Comparison of ENCODE assay signal across 12 mouse cellular contexts in the genomic region with DNA sequence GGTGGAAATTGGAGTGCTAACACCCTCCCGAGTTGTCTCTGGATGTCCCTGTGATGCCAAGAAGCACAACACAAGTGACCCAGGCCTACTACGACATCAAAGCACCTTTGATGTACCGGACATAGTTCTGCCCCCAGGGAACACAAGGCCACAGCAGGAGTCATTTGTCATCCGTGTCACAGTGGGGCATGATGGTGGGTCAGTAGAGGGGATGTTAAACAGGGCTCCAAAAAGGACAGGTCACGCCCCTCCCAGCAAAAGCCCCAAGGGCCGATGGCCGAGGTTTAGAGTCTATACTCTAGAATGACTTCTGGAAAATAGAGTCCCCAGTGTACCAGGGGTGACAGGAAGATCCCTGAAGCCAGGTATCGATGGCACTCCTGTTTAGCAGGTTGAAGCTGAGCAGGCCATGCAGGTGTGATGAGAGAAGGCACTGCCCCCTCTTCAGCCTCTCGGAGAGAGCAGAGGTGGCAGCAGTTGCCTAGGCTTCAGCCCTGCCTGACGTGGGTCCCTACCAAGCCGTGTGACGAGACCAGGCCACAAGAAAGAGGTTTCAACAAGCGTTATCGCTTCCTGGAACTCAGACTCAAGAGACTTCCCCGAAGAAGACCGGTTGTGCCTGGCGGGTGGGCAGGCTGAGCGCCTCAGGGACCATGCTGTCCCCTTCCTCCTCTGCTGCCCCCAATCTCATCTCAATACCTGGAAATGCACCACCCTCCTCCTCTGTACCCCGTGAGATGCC. TPM values are rescaled to one million over a fixed set of nuclear protein-coding genes. Genes with fewer than 3 reads are reported as not detected.
DNase-seq lines count a peak whose midpoint lies in the region; ATAC-seq and TF ChIP-seq lines count a peak whose summit lies in the region.
"Had no signal": no experiment of that assay in that cellular context is flagged by ENCODE, and none has a peak within 500 bp of the region (broad histone marks: within the 10 kb centered on the region; RNA-seq: fewer than 3 reads in every experiment).

No protein-coding gene starts in this region.

- peak; percentile 65 for DNase-seq in G1E (ENCODE audit: low spot score)
- DNase-seq in spleen, adult 18-20 months = peak; percentile 31 to 42
- no peak for DNase-seq in gastrocnemius, postnatal 25 days
- DNase-seq in MN1 (ENCODE audit: low spot score) = no peak
- no peak for DNase-seq in cerebellum, postnatal 25 days

- H3K4me3 ChIP-seq in G1E (ENCODE audit: low read depth, low read length) = peak overlapping the region; percentile 63; the same call in 1 of the 2 replicates
- no peak overlapping the region for H3K4me3 ChIP-seq in liver, embryonic 12.5 days
- H3K4me3 ChIP-seq: layer of hippocampus, adult 2 months; limb, embryonic 12.5 days; midbrain, embryonic 15.5 days had no signal

- no peak overlapping the region for H3K27ac ChIP-seq in liver, embryonic 12.5 days
- H3K27ac ChIP-seq: layer of hippocampus, adult 2 months; limb, embryonic 12.5 days; midbrain, embryonic 15.5 days had no signal

- no peaks in the 10 kb centered on the region for H3K27me3 ChIP-seq in G1E (ENCODE audit: insufficient read depth, low read length)
- peaks cover 24% of the 10 kb centered on the region for H3K27me3 ChIP-seq in liver, embryonic 12.5 days (replicated peaks)
- H3K27me3 ChIP-seq: midbrain, embryonic 15.5 days had no signal

- no peaks in the 10 kb centered on the region for H3K36me3 ChIP-seq in G1E (replicated peaks)
- no peaks in the 10 kb centered on the region for H3K36me3 ChIP-seq in liver, embryonic 12.5 days
- H3K36me3 ChIP-seq: limb, embryonic 12.5 days; midbrain, embryonic 15.5 days had no signal

- no peaks in the 10 kb centered on the region for H3K9me3 ChIP-seq in G1E (replicated peaks)
- H3K9me3 ChIP-seq in liver, embryonic 12.5 days (replicated peaks) = no peaks in the 10 kb centered on the region
- H3K9me3 ChIP-seq: limb, embryonic 12.5 days; midbrain, embryonic 15.5 days had no signal

- no peak overlapping the region for H3K9ac ChIP-seq in liver, embryonic 12.5 days
- H3K9ac ChIP-seq: limb, embryonic 12.5 days; midbrain, embryonic 15.5 days had no signal

- no peak for TF ChIP-seq CTCF in G1E (IDR thresholded peaks at IDR 0.05; ENCODE audit: low read depth, low read length)

- no peak overlapping the region for H3K4me2 ChIP-seq in liver, embryonic 12.5 days
- H3K4me2 ChIP-seq: limb, embryonic 12.5 days; midbrain, embryonic 15.5 days had no signal

- H3K4me1 ChIP-seq in G1E (ENCODE audit: insufficient read depth, low read depth, low read length) = peaks cover 96% of the 10 kb centered on the region
- H3K4me1 ChIP-seq in liver, embryonic 12.5 days = peaks cover 50% of the 10 kb centered on the region
- H3K4me1 ChIP-seq: midbrain, embryonic 15.5 days had no signal

- peak; percentile 86 for ATAC-seq in CD4-positive, CD25-positive, alpha-beta regulatory T cell, adult 4 months
- peak; percentile 52 for ATAC-seq in G1E (ENCODE audit: extremely low read depth, insufficient number of reproducible peaks, low FRiP score, poor library complexity, severe bottlenecking)
- peak; percentile 60 for ATAC-seq in liver, embryonic 12.5 days
- ATAC-seq: intestine, embryonic 16.5 days; midbrain, embryonic 15.5 days had no signal

- WGBS in liver, embryonic 12.5 days (ENCODE audit: insufficient replicate concordance) = 42% methylated on average over 19 of the region's 19 CpGs

RNA-seq across cellular contexts. Expression of gene Socs1, which starts 13.4 kb away (rescaled TPM):
- 1 to 10 TPM; 2.5 to 3.9 TPM for polyA plus RNA-seq in CD4-positive, CD25-positive, alpha-beta regulatory T cell, adult 4 months (2017; shearing (Covaris generic))
- total RNA-seq in G1E (2014; fragmentation: Nextera tagmentation) (1.6 and 1.7 TPM in 2 replicates), G1E (2017) (6.2 and 7.7 TPM in 2 replicates)
- 13.0 and 18.9 TPM in 2 replicates for polyA plus RNA-seq in G1E (2012)
- 1.8 TPM in 2 replicates for polyA plus RNA-seq in liver, embryonic 12.5 days (2016; fragmentation: Nextera tagmentation; extraction: Ambion mirVana)
- 1 to 10 TPM in 1 of 2 experiments, under 1 TPM in 1; 0.51 to 2.4 TPM for total RNA-seq in gastrocnemius, postnatal 25 days (2021)

RNA-seq across cellular contexts. Expression of gene Tnp2, which starts 16.5 kb away (rescaled TPM):
- 1 to 10 TPM; 2.4 to 3.7 TPM for polyA plus RNA-seq in CD4-positive, CD25-positive, alpha-beta regulatory T cell, adult 4 months (2017; shearing (Covaris generic))
- total RNA-seq in G1E (2014; fragmentation: Nextera tagmentation) (not detected in 2 replicates), G1E (2017) (not detected in 2 replicates)
- not detected in 2 replicates for polyA plus RNA-seq in G1E (2012)
- not detected in 2 replicates for polyA plus RNA-seq in liver, embryonic 12.5 days (2016; fragmentation: Nextera tagmentation; extraction: Ambion mirVana)
- total RNA-seq in gastrocnemius, postnatal 25 days (2021) = not detected
- total RNA-seq: layer of hippocampus, adult 2 months had no signal
- polyA plus RNA-seq: embryonic facial prominence, embryonic 11.5 days; intestine, embryonic 16.5 days; limb, embryonic 12.5 days; midbrain, embryonic 15.5 days had no signal

RNA-seq across cellular contexts. Expression of gene Prm3, which starts 18.8 kb away (rescaled TPM):
- not detected for polyA plus RNA-seq in CD4-positive, CD25-positive, alpha-beta regulatory T cell, adult 4 months (2017; shearing (Covaris generic))
- not detected in 2 replicates for total RNA-seq in G1E (2014; fragmentation: Nextera tagmentation)
- total RNA-seq in G1E (2017) = not detected in 2 replicates
- not detected in 2 replicates for polyA plus RNA-seq in G1E (2012)
- polyA plus RNA-seq in liver, embryonic 12.5 days (2016; fragmentation: Nextera tagmentation; extraction: Ambion mirVana) = not detected in 2 replicates
- not detected for total RNA-seq in gastrocnemius, postnatal 25 days (2021)
- total RNA-seq: layer of hippocampus, adult 2 months had no signal
- polyA plus RNA-seq: embryonic facial prominence, embryonic 11.5 days; intestine, embryonic 16.5 days; limb, embryonic 12.5 days; midbrain, embryonic 15.5 days had no signal

RNA-seq across cellular contexts. Expression of gene Prm2, which starts 24.0 kb away (rescaled TPM):
- polyA plus RNA-seq in CD4-positive, CD25-positive, alpha-beta regulatory T cell, adult 4 months (2017; shearing (Covaris generic)) = not detected
- total RNA-seq in G1E (2014; fragmentation: Nextera tagmentation) = not detected in 2 replicates
- total RNA-seq in G1E (2017) = 0.49 TPM in 1 of 2 replicates, not detected in the other
- polyA plus RNA-seq in G1E (2012) = not detected in 2 replicates
- not detected in 2 replicates for polyA plus RNA-seq in liver, embryonic 12.5 days (2016; fragmentation: Nextera tagmentation; extraction: Ambion mirVana)
- total RNA-seq in gastrocnemius, postnatal 25 days (2021) = not detected
- total RNA-seq: layer of hippocampus, adult 2 months had no signal
- polyA plus RNA-seq: embryonic facial prominence, embryonic 11.5 days; intestine, embryonic 16.5 days; limb, embryonic 12.5 days; midbrain, embryonic 15.5 days had no signal

RNA-seq across cellular contexts. Expression of gene Prm1, which starts 33.7 kb away (rescaled TPM):
- polyA plus RNA-seq in CD4-positive, CD25-positive, alpha-beta regulatory T cell, adult 4 months (2017; shearing (Covaris generic)) = under 1 TPM in 1 of 2 experiments, not detected in 1; 0.75 TPM
- total RNA-seq in G1E (2014; fragmentation: Nextera tagmentation) (not detected in 2 replicates), G1E (2017) (not detected in 2 replicates)
- polyA plus RNA-seq in G1E (2012) = not detected in 2 replicates
- not detected in 2 replicates for polyA plus RNA-seq in liver, embryonic 12.5 days (2016; fragmentation: Nextera tagmentation; extraction: Ambion mirVana)
- not detected for total RNA-seq in gastrocnemius, postnatal 25 days (2021)
- total RNA-seq: layer of hippocampus, adult 2 months had no signal
- polyA plus RNA-seq: embryonic facial prominence, embryonic 11.5 days; intestine, embryonic 16.5 days had no signal

Comparison
In these comparisons a context has a peak if more than half of its experiments do, and no peak if none do; other contexts are left out.
1. DNase-seq: peak in G1E (single experiment) and spleen, adult 18-20 months (2 of 2); none in gastrocnemius, postnatal 25 days (single experiment), MN1 (single experiment) and cerebellum, postnatal 25 days (0 of 2).
2. Peak in every context shown above with its lines, with median percentiles within 50 percentile points of each other: ATAC-seq.